Mouse (Mus musculus) brain, embryonic 14.5 days (tissue): ENCODE data around the gene Lrrk1.

ENCODE experiments used
- CTCF ChIP-seq: fragments of 200-500 bp; IDR thresholded peaks from 2 replicates; pipeline ENCODE4 v1.5.1; 2012; ENCODE audit warnings: inconsistent platforms, mild to moderate bottlenecking, moderate library complexity, borderline replicate concordance; ENCODE audit not compliant: insufficient read depth, insufficient read length; ENCODE audit errors: extremely low read depth
- POLR2A ChIP-seq: fragments of 200-500 bp; IDR thresholded peaks from 2 replicates; pipeline ENCODE4 v1.6.1; 2012; ENCODE audit warnings: mild to moderate bottlenecking, inconsistent platforms, borderline replicate concordance; ENCODE audit not compliant: poor library complexity, insufficient read depth, insufficient read length, severe bottlenecking; ENCODE audit errors: extremely low read depth

GRCm38 (mm10) chr7:66249426-66249825, 138.7 kb downstream of the Lrrk1 start:
- no peak for TF ChIP-seq POLR2A
- TF ChIP-seq CTCF, result no peak
